Mouse (Mus musculus): ENCODE measurements around the gene Uhrf1. TPM values are rescaled to one million over a fixed set of nuclear protein-coding genes. Genes with fewer than 3 reads are reported as not detected.

The Uhrf1 gene
- polyA plus RNA-seq, 1 experiment from 2014 or later: 138 TPM

DNA sequence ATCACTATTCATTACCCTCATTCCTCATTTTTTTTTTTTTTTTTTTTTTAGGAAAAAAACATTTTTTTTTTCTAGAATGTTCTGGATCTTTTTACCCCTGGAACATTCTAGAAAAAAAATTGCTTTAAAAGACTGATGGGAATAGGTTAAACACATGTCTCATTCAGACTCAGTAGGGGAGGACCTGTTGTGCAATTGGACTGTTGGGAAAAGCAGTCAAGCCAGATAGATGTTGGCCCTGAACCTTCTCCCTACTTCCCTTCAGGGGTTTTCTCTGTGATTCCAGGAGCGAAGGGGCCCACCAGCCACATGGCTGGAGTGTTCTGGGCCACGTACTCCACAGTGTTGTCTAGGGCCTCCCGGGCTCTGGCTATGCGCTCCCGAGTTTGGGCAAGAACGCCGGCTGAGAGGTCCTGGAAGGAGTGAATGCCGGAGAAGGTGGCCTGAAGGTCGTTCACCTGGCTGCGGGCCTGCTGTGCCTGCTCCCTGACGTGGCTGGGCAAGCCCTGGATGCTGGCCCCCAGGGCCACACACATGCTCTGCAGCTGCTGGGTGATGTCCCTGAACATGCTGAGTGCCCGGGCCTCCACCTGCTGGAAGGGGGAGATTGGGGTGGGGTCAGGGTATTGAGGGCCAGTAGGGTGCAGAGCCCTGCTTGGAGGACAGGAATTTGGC lies 23.5 kb upstream of the Uhrf1 start:
- Histone ChIP-seq H3K4me3 (ENCODE audit: low read depth, low read length) (no peak overlapping the region), H3K4me2 (no peak overlapping the region), H3K27me3 (ENCODE audit: control insufficient read depth, insufficient read depth, low read length) (no peaks in the 10 kb centered on the region), H3K9ac (ENCODE audit: low read length) (no peak overlapping the region), H3K27ac (ENCODE audit: low read depth, low read length) (no peak overlapping the region), H3K9me3 (ENCODE audit: control insufficient read depth, low read length) (no peaks in the 10 kb centered on the region), H3K36me3 (ENCODE audit: control insufficient read depth, insufficient read depth, low read length) (0 out of 2 replicates have a peak, but pooled peaks cover 6% of the 10 kb centered on the region), H3K4me1 (ENCODE audit: control insufficient read depth, insufficient read depth, low read length) (peaks cover 8% of the 10 kb centered on the region; the same call in 1 of the 2 replicates)
- no peak for ATAC-seq (ENCODE audit: low FRiP score)
- DNase-seq (ENCODE audit: low spot score, missing footprints): no peak
- 95% methylated on average over 12 of the region's 12 CpGs for WGBS

DNA sequence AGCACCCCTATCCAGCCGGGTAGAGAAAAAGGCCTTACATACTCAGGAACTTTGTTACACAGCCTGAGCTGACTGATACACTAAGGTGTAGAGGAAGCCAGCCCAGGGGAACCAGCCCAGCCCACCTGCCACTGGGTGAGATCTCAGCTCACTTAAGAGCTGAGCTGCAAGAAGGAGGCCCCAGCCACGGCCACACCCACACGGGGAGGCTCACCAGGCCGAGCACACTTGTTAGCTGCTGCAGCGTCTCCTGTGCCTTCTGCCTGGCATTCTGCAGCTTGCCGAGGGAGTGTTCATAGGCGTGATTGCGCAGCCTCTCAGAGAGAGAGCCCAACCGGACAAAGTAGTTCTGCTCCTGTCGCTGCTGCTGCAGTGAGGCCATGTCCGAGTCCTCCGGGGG lies 21.9 kb upstream of the Uhrf1 start:
- Histone ChIP-seq H3K4me3 (ENCODE audit: low read depth, low read length) (no peak overlapping the region), H3K27me3 (ENCODE audit: control insufficient read depth, insufficient read depth, low read length) (no peaks in the 10 kb centered on the region), H3K9ac (ENCODE audit: low read length) (no peak overlapping the region), H3K9me3 (ENCODE audit: control insufficient read depth, low read length) (no peaks in the 10 kb centered on the region), H3K36me3 (ENCODE audit: control insufficient read depth, insufficient read depth, low read length) (peaks cover 8% of the 10 kb centered on the region; the same call in 1 of the 2 replicates), H3K27ac (ENCODE audit: low read depth, low read length) (no peak overlapping the region), H3K4me1 (ENCODE audit: control insufficient read depth, insufficient read depth, low read length) (peaks cover 5% of the 10 kb centered on the region; the same call in 1 of the 2 replicates), H3K4me2 (no peak overlapping the region)
- no peak for ATAC-seq (ENCODE audit: low FRiP score)
- DNase-seq (ENCODE audit: low spot score, missing footprints): no peak
- 89% methylated on average over 12 of the region's 12 CpGs for WGBS

DNA sequence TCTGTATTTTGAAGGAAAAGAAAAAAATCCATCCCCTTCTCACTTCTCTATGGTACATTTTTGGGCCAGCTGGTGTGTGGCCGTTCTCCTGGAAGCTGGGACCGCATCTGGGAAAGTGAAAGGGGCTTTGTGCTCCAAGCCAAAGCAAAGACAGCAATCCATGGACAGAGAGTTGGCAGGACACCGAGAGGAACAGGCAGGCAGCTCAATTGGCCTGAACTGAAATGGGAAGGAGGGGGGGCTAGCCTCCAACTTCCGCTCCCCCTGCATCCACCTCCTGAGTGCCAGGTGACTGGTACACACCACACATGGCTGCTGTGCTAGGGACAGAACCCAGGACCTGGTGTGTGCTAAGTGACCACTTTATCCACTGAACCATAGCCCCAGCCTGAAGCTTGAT lies 20.3 kb upstream of the Uhrf1 start:
- H3K36me3 ChIP-seq (ENCODE audit: control insufficient read depth, insufficient read depth, low read length): peaks cover 8% of the 10 kb centered on the region; the same call in 1 of the 2 replicates
- H3K9me3 ChIP-seq (ENCODE audit: control insufficient read depth, low read length): no peaks in the 10 kb centered on the region
- DNase-seq (ENCODE audit: low spot score, missing footprints): no peak
- H3K9ac ChIP-seq (ENCODE audit: low read length): no peak overlapping the region
- H3K4me1 ChIP-seq (ENCODE audit: control insufficient read depth, insufficient read depth, low read length): 0 out of 2 replicates have a peak, but pooled peaks cover 2% of the 10 kb centered on the region
- no peak overlapping the region for H3K4me3 ChIP-seq (ENCODE audit: low read depth, low read length)
- no peak overlapping the region for H3K4me2 ChIP-seq
- no peak for ATAC-seq (ENCODE audit: low FRiP score)
- no peak overlapping the region for H3K27ac ChIP-seq (ENCODE audit: low read depth, low read length)
- H3K27me3 ChIP-seq (ENCODE audit: control insufficient read depth, insufficient read depth, low read length): no peaks in the 10 kb centered on the region
- 88% methylated on average over 4 of the region's 4 CpGs for WGBS

DNA sequence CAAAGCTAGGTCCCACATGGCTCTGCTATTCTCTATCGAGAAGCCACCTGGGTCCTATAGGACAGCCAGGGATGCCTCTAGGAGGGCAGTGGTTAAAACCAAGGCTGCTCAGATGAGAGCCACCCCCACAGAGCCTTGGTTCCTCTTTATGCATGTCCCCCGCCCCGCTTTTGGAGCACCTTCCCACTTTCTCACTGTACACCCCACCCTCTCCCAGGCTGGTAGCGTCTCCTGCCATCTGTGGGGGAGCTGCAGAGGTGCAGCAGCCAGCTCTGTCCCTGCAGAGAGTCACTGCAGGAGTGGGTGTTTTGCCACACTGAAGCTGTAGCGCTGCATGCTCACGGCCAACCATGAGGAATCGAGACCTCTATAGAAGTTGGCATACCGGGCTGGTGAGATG lies 19.8 kb upstream of the Uhrf1 start:
- Histone ChIP-seq H3K36me3 (ENCODE audit: control insufficient read depth, insufficient read depth, low read length) (peaks cover 8% of the 10 kb centered on the region; the same call in 1 of the 2 replicates), H3K27ac (ENCODE audit: low read depth, low read length) (no peak overlapping the region), H3K4me2 (no peak overlapping the region), H3K4me3 (ENCODE audit: low read depth, low read length) (no peak overlapping the region), H3K9ac (ENCODE audit: low read length) (no peak overlapping the region), H3K9me3 (ENCODE audit: control insufficient read depth, low read length) (no peaks in the 10 kb centered on the region), H3K4me1 (ENCODE audit: control insufficient read depth, insufficient read depth, low read length) (0 out of 2 replicates have a peak, but pooled peaks cover 4% of the 10 kb centered on the region), H3K27me3 (ENCODE audit: control insufficient read depth, insufficient read depth, low read length) (no peaks in the 10 kb centered on the region)
- 88% methylated on average over 8 of the region's 8 CpGs for WGBS
- DNase-seq (ENCODE audit: low spot score, missing footprints) (no peak), ATAC-seq (ENCODE audit: low FRiP score) (no peak)

DNA sequence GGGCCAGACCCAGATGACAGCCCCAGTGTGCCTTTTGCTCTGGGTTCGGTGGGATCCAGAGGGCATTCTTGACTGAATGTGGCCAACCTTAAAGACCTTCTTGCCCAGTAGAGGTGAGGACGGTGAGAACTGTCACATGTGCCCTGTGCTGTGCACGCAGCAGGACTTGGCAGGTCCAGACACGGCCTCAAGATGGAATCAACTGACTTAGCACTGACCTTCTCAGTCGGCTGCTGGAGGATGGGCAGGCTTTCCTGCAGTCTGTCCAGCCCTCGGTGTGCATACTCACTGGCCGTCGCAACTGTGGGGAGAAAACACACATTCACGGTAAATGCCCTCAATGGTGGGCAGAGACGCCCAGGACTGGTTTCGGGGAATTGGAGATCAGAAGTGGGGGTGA lies 17.1 kb upstream of the Uhrf1 start:
- 93% methylated on average over 11 of the region's 11 CpGs for WGBS
- no peak overlapping the region for H3K9ac ChIP-seq (ENCODE audit: low read length)
- H3K27me3 ChIP-seq (ENCODE audit: control insufficient read depth, insufficient read depth, low read length): no peaks in the 10 kb centered on the region

DNA sequence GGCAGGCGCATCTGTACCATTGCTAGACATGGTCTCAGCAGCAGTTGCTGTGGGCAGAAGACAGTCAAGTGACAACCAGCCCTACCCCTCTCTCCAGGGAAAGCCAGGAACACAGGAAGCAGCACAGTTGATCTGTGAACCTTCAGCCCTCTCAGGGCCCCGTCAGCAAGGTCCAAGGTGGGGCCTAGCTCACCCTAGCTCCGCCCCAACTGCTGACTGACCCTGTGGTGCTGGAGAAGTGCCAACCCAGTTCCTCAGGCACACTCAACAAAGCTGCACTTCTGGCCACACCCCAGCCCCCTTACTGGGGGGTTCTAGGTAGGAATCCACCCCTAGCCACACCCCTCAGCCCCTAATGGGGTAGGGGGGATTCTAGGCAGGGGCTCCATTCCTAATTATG lies 15.3 kb upstream of the Uhrf1 start:
- Histone ChIP-seq H3K4me3 (ENCODE audit: low read depth, low read length) (no peak overlapping the region), H3K27me3 (ENCODE audit: control insufficient read depth, insufficient read depth, low read length) (no peaks in the 10 kb centered on the region), H3K4me2 (no peak overlapping the region), H3K9ac (ENCODE audit: low read length) (no peak overlapping the region), H3K27ac (ENCODE audit: low read depth, low read length) (no peak overlapping the region), H3K36me3 (ENCODE audit: control insufficient read depth, insufficient read depth, low read length) (peaks cover 3% of the 10 kb centered on the region; the same call in 1 of the 2 replicates), H3K4me1 (ENCODE audit: control insufficient read depth, insufficient read depth, low read length) (peaks cover 29% of the 10 kb centered on the region), H3K9me3 (ENCODE audit: control insufficient read depth, low read length) (no peaks in the 10 kb centered on the region)
- WGBS: 60% methylated on average over 3 of the region's 3 CpGs
- no peak for DNase-seq (ENCODE audit: low spot score, missing footprints)
- ATAC-seq (ENCODE audit: low FRiP score): no peak

More for the DNA sequence above, 17.1 kb upstream of the Uhrf1 start:
- Histone ChIP-seq H3K9me3 (ENCODE audit: control insufficient read depth, low read length) (no peaks in the 10 kb centered on the region), H3K27ac (ENCODE audit: low read depth, low read length) (no peak overlapping the region), H3K4me2 (no peak overlapping the region), H3K4me1 (ENCODE audit: control insufficient read depth, insufficient read depth, low read length) (peaks cover 29% of the 10 kb centered on the region), H3K36me3 (ENCODE audit: control insufficient read depth, insufficient read depth, low read length) (peaks cover 6% of the 10 kb centered on the region; the same call in 1 of the 2 replicates), H3K4me3 (ENCODE audit: low read depth, low read length) (no peak overlapping the region)
- ATAC-seq (ENCODE audit: low FRiP score): no peak
- no peak for DNase-seq (ENCODE audit: low spot score, missing footprints)

DNA sequence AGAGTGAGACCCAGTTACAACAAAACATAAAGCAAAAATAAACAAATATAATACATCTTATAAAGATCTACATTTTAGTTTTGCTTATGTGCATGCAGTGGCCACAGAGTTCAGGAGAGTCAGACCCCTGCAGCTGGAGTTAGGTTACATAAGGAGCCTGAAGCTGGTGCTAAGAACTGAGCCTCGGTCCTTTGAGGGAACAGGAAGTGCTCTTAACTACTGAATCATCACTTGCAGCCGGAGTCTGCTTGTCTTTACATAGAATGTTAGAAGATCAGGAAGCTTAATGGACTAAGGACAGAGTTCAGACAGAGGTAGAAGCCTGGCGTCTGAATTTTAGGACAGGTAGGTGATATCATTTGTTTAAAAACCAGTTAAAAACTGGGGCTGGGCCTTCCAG lies 14.3 kb upstream of the Uhrf1 start:
- Histone ChIP-seq H3K27me3 (ENCODE audit: control insufficient read depth, insufficient read depth, low read length) (no peaks in the 10 kb centered on the region), H3K27ac (ENCODE audit: low read depth, low read length) (peak overlapping the region; percentile 82), H3K9ac (ENCODE audit: low read length) (peak overlapping the region; percentile 71), H3K4me1 (ENCODE audit: control insufficient read depth, insufficient read depth, low read length) (peaks cover 29% of the 10 kb centered on the region), H3K4me3 (ENCODE audit: low read depth, low read length) (peak overlapping the region; percentile 37), H3K9me3 (ENCODE audit: control insufficient read depth, low read length) (no peaks in the 10 kb centered on the region), H3K4me2 (peak overlapping the region; percentile 63), H3K36me3 (ENCODE audit: control insufficient read depth, insufficient read depth, low read length) (peaks cover 3% of the 10 kb centered on the region; the same call in 1 of the 2 replicates)
- ATAC-seq (ENCODE audit: low FRiP score): no peak
- DNase-seq (ENCODE audit: low spot score, missing footprints): no peak
- WGBS: 32% methylated on average over 3 of the region's 3 CpGs

DNA sequence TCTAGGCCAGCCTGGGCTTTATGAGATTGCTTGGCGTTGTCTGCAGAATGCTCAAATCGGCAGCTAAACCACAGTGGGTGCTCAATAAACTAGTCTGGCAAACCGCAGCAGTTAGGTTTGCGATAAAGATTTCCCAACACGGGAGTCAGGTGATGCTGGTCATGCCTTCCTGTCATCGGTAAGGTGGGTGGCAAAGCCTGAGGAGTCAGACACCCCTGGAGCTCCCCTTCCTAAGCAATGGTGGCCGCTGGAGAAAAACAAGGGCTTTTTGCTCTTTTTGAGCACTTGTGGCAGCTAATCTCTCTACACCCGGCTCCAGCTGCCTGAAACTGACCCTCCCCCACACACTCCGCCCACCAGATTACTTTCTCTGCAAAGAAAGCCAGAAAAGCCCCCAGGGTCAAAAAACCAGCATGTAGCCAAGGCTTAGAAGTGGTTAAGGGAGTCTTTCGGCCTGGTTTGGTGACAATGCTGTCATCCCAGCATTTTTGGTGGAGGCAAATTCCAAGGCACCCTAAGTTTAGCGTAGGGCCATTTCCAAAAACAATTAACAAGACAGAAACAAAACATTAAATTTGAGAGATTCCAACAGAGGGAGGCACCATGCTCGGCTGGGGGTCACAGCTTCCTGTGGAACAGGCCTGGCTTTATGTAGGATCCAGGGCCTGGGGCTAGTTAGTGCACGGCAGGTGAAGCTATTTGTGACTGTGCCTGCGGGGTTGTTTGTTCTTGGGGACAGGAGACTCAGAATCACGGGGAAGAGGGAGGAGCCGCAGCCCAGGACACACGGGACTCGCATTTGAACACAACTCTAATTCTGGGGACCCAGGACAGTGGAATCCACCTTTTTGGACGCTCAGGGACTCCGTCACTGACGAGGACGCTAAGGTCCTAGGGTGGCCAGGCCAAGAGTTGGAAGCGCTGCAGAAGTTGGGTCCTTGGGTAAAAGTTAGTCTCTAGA lies 13.5 kb upstream of the Uhrf1 start:
- DNase-seq (ENCODE audit: low spot score, missing footprints) (peak; percentile 97), ATAC-seq (ENCODE audit: low FRiP score) (peak; percentile 33)
- Histone ChIP-seq H3K27ac (ENCODE audit: low read depth, low read length) (peak overlapping the region; percentile 82), H3K36me3 (ENCODE audit: control insufficient read depth, insufficient read depth, low read length) (peaks cover 3% of the 10 kb centered on the region; the same call in 1 of the 2 replicates), H3K27me3 (ENCODE audit: control insufficient read depth, insufficient read depth, low read length) (no peaks in the 10 kb centered on the region), H3K9ac (ENCODE audit: low read length) (peak overlapping the region; percentile 71), H3K4me2 (peak overlapping the region; percentile 63), H3K4me1 (ENCODE audit: control insufficient read depth, insufficient read depth, low read length) (peaks cover 29% of the 10 kb centered on the region), H3K4me3 (ENCODE audit: low read depth, low read length) (peak overlapping the region; percentile 37), H3K9me3 (ENCODE audit: control insufficient read depth, low read length) (no peaks in the 10 kb centered on the region)
- WGBS: 2% methylated on average over 23 of the region's 23 CpGs

Data from midbrain, embryonic 11.5 days (tissue).